Mouse (Mus musculus): ENCODE data around the gene Gm45140.

Gene Gm45140

GRCm38 (mm10) chr6:87796251-87796880, 39.2 kb downstream of the Gm45140 start:
- no peak for DNase-seq

GRCm38 (mm10) chr6:87795385-87796150, 40.0 kb downstream of the Gm45140 start:
- no peak for DNase-seq

- no peak for DNase-seq
Measured at GRCm38 (mm10) chr6:87793821-87794510, 41.6 kb downstream of the Gm45140 start.

- DNase-seq, result no peak
Measured at GRCm38 (mm10) chr6:87791826-87792225, 43.8 kb downstream of the Gm45140 start.

GRCm38 (mm10) chr6:87790779-87791480, 44.7 kb downstream of the Gm45140 start:
- DNase-seq, result peak in 1 of 2 experiments; percentile 47

DNA sequence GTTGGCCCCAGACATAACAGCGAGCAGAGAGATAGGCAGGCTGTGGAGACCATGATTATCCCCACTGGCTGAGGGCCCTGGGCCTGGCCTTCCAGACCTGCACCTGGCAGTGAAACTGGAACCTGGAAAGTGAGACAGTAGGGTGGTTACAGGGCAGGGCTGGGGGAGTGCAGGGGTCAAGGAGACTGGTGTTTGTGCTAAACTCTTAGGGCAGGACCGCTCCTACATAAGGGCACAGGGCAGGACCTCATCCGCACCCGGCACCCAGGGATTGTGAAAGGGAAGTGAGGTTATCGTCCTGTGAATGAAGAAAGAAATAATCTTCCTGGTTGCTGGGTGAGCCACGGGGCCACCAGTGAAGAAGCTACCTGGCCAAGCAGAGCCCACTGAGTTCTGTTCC, 45.8 kb downstream of the Gm45140 start:
- DNase-seq, result no peak

DNA sequence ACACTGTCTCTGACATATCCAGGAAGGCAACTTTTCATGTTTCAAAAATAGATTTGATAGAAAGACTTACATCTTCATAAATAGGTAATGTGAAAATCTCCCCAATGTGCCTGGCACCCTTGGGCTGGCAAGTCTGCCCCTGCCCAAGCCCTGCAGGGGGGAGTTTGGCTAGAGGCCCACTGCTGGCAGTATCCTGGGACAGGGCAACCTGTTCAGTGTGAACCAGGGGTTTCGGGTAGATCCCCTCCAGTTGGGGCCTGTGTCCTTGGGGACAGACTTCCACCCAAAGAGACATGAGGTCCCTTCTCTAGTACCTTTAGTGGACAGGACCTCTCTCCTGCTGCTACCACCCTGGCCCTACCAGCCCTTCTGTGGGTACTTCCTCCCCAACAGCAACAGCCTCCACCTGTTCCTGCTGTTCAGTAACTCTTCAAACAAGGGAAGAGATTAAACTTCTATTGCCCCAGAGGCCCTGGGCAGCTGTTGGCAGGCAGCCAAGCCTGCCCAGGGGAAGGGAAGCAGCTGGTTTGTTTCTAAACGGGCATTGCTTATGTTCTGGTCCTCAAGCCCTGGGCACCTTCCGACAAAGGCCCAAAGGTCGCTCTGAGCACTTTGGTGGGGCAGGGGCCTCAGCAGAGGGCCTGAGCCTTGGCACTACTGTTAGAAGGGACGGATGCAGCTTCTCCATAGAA, 46.6 kb downstream of the Gm45140 start:
- DNase-seq, result peak; percentile 62 to 67

DNA sequence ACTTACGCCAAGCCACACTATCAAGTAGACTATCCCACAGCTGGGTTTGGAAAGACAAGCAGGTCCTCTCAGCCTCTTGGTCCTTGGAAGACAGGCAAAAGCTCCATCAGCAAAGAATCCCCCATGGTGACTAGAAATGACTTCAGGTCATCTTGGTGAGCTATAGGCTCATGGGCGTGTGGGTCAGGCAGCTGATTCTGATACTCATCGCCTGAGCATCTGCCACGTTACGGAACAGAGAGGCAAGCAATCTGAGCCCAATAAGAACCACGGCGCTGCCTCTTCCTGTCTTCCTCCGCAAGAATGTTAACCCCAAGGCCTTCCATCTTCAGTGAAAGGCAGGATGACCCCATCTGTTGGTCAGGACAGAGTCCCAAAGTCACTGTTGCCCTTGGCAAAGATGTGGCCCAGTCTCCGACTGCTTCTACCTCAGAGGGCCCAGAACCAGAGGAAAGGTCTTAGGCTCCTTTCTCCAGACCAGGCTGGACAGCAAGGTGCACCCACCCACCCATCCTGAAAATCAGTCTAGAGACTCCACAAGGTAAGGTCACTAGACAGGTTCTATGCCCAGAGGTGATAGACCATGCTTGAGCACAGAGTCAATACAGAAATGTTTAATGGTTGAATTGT, 47.2 kb downstream of the Gm45140 start:
- DNase-seq, result no peak

DNA sequence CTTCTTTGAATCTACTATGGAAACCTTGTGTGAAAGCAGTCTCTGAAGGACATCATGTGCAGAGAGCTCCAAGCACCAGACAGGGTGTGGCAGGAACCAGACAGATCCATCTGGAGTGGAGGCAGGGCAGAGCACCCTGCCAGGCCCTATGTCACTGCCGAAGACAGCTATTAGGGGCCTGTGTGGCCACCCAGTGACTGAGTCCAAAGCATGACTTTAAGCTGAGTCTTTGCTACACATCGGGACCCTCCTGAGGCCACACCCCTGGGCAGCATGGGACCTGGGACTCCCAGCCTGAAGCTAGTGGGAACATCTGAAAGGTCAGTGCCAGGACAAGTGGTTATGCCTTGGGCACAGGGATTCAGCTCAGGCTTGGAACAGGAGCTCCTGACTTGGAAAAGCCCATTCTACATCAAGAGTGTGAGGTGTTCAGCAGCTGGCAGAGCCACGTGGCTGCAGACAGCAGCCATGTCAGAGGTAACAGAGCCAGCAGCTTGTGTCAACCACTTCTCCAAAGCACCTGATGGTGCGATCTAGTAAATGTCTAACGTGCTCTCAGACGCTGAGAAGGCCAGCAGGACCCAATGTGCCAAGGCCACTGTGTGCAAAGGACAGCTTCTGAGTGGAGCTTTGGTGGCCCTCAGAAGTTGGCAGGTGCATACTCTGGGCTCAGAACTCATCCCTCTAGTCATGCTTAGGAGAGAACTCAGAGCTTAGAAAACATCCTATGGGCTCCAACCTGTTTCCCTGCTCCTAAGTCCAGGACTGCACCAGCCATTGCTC, 48.3 kb downstream of the Gm45140 start:
- no peak for DNase-seq

DNA sequence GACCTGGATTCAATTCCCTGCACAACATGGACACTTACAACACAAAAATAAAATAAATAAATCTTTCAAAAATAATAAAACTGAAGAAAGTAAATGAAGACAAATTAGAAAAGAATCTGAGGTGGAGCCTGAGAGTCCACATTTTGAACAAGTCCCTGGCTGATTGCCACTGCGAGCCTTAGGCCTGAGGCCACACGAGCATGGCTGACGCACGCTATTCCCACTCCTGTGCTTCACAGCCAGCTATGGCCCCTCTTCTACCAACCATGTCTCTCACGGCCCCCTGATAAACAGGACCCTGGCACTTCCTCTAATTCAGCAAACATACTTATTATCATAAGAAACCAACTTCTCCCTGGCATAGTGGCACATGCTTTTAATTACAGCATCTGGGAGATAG, 49.0 kb downstream of the Gm45140 start:
- no peak for DNase-seq

- no peak for DNase-seq
Measured at GRCm38 (mm10) chr6:87784033-87784432, 51.6 kb downstream of the Gm45140 start.

GRCm38 (mm10) chr6:87780546-87781301, 54.9 kb downstream of the Gm45140 start:
- DNase-seq, result no peak

- no peak for DNase-seq
Measured at GRCm38 (mm10) chr6:87779174-87780165, 56.1 kb downstream of the Gm45140 start.

DNA sequence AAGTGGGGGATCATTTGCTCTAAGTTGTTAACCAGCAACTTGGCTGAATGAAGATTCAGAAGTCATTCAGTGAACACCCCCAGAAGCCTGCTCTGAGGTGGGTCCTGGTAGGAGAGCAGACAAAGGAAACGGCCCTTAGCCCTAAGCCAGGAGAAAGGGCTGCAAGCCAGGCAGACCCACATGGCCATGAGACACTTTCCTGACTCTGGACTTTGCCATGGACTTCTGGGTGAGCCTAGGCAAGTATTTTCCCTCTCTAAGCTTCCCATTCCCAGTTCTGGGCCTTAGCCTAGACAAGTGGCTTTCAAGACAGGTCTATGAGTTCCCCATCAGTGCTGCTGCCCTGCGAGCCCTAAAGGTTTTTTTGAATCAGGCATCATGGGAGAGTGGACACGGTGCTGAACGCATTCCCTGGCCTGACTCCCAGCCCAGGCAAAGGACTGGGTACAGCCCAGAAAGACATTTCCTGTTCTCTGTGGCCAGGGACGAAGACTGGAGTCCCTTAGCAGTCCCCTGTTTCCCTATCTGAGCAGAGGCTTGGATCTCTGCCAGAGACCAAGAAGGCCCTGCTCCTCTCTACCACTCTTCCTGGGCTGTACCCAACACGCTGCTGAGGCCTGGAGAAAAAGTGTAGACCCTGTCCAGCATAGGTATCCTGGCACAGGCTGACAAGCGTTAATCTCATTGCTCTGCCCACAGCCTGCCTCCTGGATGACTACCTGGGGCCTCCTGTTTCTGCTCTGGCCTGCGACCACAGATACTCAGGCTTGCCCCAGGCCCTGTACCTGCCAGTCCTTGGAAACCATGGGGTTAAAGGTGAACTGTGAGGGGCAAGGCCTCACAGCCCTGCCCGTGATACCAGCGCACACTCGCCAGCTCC, 57.1 kb downstream of the Gm45140 start:
- peak; percentile 20 to 23 for DNase-seq

DNA sequence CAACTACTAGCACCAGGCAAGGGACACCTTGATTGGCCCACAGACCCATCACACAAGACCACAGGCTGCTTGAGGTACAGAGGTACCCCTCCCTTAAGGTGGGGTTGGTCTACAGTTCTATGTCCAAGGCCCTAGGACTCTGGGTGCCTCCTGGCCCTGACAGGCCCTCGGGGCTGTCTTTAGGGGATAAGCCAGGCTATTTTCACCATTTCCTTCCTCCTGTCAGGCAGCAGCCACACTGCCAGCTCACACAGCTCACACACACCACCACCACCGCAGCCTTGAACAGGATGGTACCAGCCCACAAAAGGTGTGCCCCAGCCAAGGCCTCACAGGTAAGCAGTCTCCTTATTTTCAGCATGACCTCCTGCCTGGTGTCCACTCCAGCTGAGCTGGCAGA, 57.8 kb downstream of the Gm45140 start, which contains the start of gene Gp9:
Gene Gp9 (plus strand): TSS at position 231 of the 400 bp plus-strand sequence.
- no peak for DNase-seq

GRCm38 (mm10) chr6:87776663-87777062, 58.9 kb downstream of the Gm45140 start:
- DNase-seq, result no peak

DNA sequence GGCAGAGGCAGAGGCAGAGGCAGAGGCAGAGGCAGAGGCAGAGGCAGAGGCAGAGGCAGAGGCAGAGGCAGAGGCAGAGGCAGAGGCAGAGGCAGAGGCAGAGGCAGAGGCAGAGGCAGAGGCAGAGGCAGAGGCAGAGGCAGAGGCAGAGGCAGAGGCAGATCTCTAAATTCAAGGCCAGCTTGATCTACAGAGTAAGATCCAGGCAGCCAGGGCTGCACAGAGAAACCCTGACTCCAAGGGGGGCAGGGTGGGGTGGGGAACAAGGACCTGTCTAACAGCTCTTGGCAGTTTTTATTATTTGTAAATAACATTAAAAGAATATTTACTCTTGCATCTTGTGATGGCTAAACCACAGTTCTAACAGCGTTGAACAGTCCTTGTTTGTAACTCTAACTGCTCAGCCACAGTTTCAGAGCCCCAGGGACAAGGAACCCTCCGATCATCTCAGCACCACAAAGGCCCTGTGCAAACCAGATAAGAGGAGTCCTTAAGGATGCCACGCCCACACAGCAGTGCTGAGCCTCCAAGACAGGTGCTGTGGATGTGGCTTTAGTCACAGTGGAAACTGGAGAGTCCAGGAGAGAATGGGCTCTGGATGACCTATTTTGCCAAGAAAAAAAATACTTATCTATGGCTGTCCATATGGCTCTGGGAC, 59.9 kb downstream of the Gm45140 start:
- no peak for DNase-seq

- DNase-seq, result no peak
Measured at GRCm38 (mm10) chr6:87774909-87775308, 60.7 kb downstream of the Gm45140 start.
